Mouse (Mus musculus): ENCODE results near the gene Zscan21. TPM values are rescaled to one million over a fixed set of nuclear protein-coding genes. Genes with fewer than 3 reads are reported as not detected.

The Zscan21 gene
- polyA plus RNA-seq, 1 experiment from 2014 or later, result 85.4 TPM

GRCm38 (mm10) chr5:138138585-138138984 is 21.9 kb downstream of the Zscan21 start:
- Histone ChIP-seq H3K27ac (ENCODE audit: low read length) (no peak overlapping the region), H3K9me3 (replicated peaks; ENCODE audit: control insufficient read depth, low read length, poor library complexity, severe bottlenecking) (no peaks in the 10 kb centered on the region), H3K4me2 (ENCODE audit: low read length) (no peak overlapping the region), H3K4me3 (ENCODE audit: low read depth, low read length) (no peak overlapping the region), H3K9ac (ENCODE audit: low read depth, low read length) (no peak overlapping the region), H3K27me3 (ENCODE audit: control insufficient read depth, insufficient read depth, low read depth, low read length) (no peaks in the 10 kb centered on the region), H3K4me1 (ENCODE audit: control insufficient read depth, insufficient read depth, low read length) (no peaks in the 10 kb centered on the region), H3K36me3 (ENCODE audit: control insufficient read depth, insufficient read depth, low read length) (peaks cover 21% of the 10 kb centered on the region)
- WGBS, result 76% methylated on average over 4 of the region's 4 CpGs
- no peak for ATAC-seq

- Histone ChIP-seq H3K27me3 (ENCODE audit: control insufficient read depth, insufficient read depth, low read depth, low read length) (no peaks in the 10 kb centered on the region), H3K4me1 (ENCODE audit: control insufficient read depth, insufficient read depth, low read length) (peaks cover 8% of the 10 kb centered on the region), H3K36me3 (ENCODE audit: control insufficient read depth, insufficient read depth, low read length) (peaks cover 16% of the 10 kb centered on the region), H3K4me3 (ENCODE audit: low read depth, low read length) (peak overlapping the region; percentile 89), H3K4me2 (ENCODE audit: low read length) (peak overlapping the region; percentile 92), H3K9me3 (replicated peaks; ENCODE audit: control insufficient read depth, low read length, poor library complexity, severe bottlenecking) (no peaks in the 10 kb centered on the region), H3K9ac (ENCODE audit: low read depth, low read length) (peak overlapping the region; percentile 91), H3K27ac (ENCODE audit: low read length) (no peak overlapping the region; the same call in 1 of the 2 replicates)
- 88% methylated on average over 3 of the region's 3 CpGs for WGBS
- no peak for ATAC-seq
Observed at GRCm38 (mm10) chr5:138154390-138154789, 37.7 kb downstream of the Zscan21 start.

- no peaks in the 10 kb centered on the region for H3K27me3 ChIP-seq (ENCODE audit: control insufficient read depth, insufficient read depth, low read depth, low read length)
- peaks cover 13% of the 10 kb centered on the region for H3K36me3 ChIP-seq (ENCODE audit: control insufficient read depth, insufficient read depth, low read length)
- ATAC-seq, result peak; percentile 97
- peak within 1 kb of the TSS; percentile 91 for H3K9ac ChIP-seq (ENCODE audit: low read depth, low read length)
- H3K4me1 ChIP-seq (ENCODE audit: control insufficient read depth, insufficient read depth, low read length), result peaks cover 11% of the 10 kb centered on the region
- H3K9me3 ChIP-seq (replicated peaks; ENCODE audit: control insufficient read depth, low read length, poor library complexity, severe bottlenecking), result no peaks in the 10 kb centered on the region
- H3K4me2 ChIP-seq (ENCODE audit: low read length), result peak within 1 kb of the TSS; percentile 92
- peak within 1 kb of the TSS; percentile 94 for H3K27ac ChIP-seq (ENCODE audit: low read length)
- H3K4me3 ChIP-seq (ENCODE audit: low read depth, low read length), result peak within 1 kb of the TSS; percentile 89
- under 1% methylated on average over 31 of the region's 31 CpGs for WGBS
Observed at GRCm38 (mm10) chr5:138155443-138155976, 38.8 kb downstream of the Zscan21 start, which contains the start of gene Zfp113. Zfp113 (minus strand) TSS chr5:138155744.

- Histone ChIP-seq H3K27me3 (ENCODE audit: control insufficient read depth, insufficient read depth, low read depth, low read length) (no peaks in the 10 kb centered on the region), H3K9ac (ENCODE audit: low read depth, low read length) (peak overlapping the region; percentile 85), H3K4me3 (ENCODE audit: low read depth, low read length) (peak overlapping the region; percentile 81), H3K4me1 (ENCODE audit: control insufficient read depth, insufficient read depth, low read length) (peaks cover 19% of the 10 kb centered on the region), H3K27ac (ENCODE audit: low read length) (peak overlapping the region; percentile 83), H3K4me2 (ENCODE audit: low read length) (peak overlapping the region; percentile 67), H3K9me3 (replicated peaks; ENCODE audit: control insufficient read depth, low read length, poor library complexity, severe bottlenecking) (no peaks in the 10 kb centered on the region), H3K36me3 (ENCODE audit: control insufficient read depth, insufficient read depth, low read length) (peaks cover 18% of the 10 kb centered on the region; the same call in 1 of the 2 replicates)
- ATAC-seq, result no peak
- WGBS, result 68% methylated on average over 7 of the region's 7 CpGs
Observed at GRCm38 (mm10) chr5:138160224-138160762, 43.6 kb downstream of the Zscan21 start.

GRCm38 (mm10) chr5:138160842-138161665 is 44.4 kb downstream of the Zscan21 start, which contains the start of gene Cops6:
Cops6 (plus strand) TSS chr5:138161071.
- Histone ChIP-seq H3K36me3 (ENCODE audit: control insufficient read depth, insufficient read depth, low read length) (peaks cover 24% of the 10 kb centered on the region), H3K9me3 (replicated peaks; ENCODE audit: control insufficient read depth, low read length, poor library complexity, severe bottlenecking) (no peaks in the 10 kb centered on the region), H3K4me1 (ENCODE audit: control insufficient read depth, insufficient read depth, low read length) (peaks cover 19% of the 10 kb centered on the region), H3K9ac (ENCODE audit: low read depth, low read length) (peak within 1 kb of the TSS; percentile 85), H3K27ac (ENCODE audit: low read length) (peak within 1 kb of the TSS; percentile 83), H3K27me3 (ENCODE audit: control insufficient read depth, insufficient read depth, low read depth, low read length) (no peaks in the 10 kb centered on the region), H3K4me3 (ENCODE audit: low read depth, low read length) (peak within 1 kb of the TSS; percentile 81), H3K4me2 (ENCODE audit: low read length) (peak within 1 kb of the TSS; percentile 82)
- WGBS, result under 1% methylated on average over 37 of the region's 42 CpGs
- ATAC-seq, result peak; percentile 96

- Histone ChIP-seq H3K4me1 (ENCODE audit: control insufficient read depth, insufficient read depth, low read length) (peaks cover 19% of the 10 kb centered on the region), H3K4me2 (ENCODE audit: low read length) (no peak overlapping the region), H3K9me3 (replicated peaks; ENCODE audit: control insufficient read depth, low read length, poor library complexity, severe bottlenecking) (no peaks in the 10 kb centered on the region), H3K36me3 (ENCODE audit: control insufficient read depth, insufficient read depth, low read length) (peaks cover 38% of the 10 kb centered on the region), H3K27ac (ENCODE audit: low read length) (no peak overlapping the region), H3K9ac (ENCODE audit: low read depth, low read length) (no peak overlapping the region), H3K27me3 (ENCODE audit: control insufficient read depth, insufficient read depth, low read depth, low read length) (no peaks in the 10 kb centered on the region), H3K4me3 (ENCODE audit: low read depth, low read length) (no peak overlapping the region)
- no peak for ATAC-seq
- 77% methylated on average over 6 of the region's 6 CpGs for WGBS
Observed at GRCm38 (mm10) chr5:138163046-138163445, 46.3 kb downstream of the Zscan21 start.

- no peak overlapping the region for H3K4me3 ChIP-seq (ENCODE audit: low read depth, low read length)
- WGBS, result 61% methylated on average over 10 of the region's 10 CpGs
- H3K4me1 ChIP-seq (ENCODE audit: control insufficient read depth, insufficient read depth, low read length), result peaks cover 19% of the 10 kb centered on the region
- no peaks in the 10 kb centered on the region for H3K9me3 ChIP-seq (replicated peaks; ENCODE audit: control insufficient read depth, low read length, poor library complexity, severe bottlenecking)
- H3K27ac ChIP-seq (ENCODE audit: low read length), result no peak overlapping the region
- no peak overlapping the region for H3K4me2 ChIP-seq (ENCODE audit: low read length)
- H3K36me3 ChIP-seq (ENCODE audit: control insufficient read depth, insufficient read depth, low read length), result peaks cover 42% of the 10 kb centered on the region
- H3K27me3 ChIP-seq (ENCODE audit: control insufficient read depth, insufficient read depth, low read depth, low read length), result no peaks in the 10 kb centered on the region
- H3K9ac ChIP-seq (ENCODE audit: low read depth, low read length), result no peak overlapping the region
- ATAC-seq, result no peak
Observed at GRCm38 (mm10) chr5:138163610-138164009, 46.9 kb downstream of the Zscan21 start.

GRCm38 (mm10) chr5:138165594-138165993 is 48.9 kb downstream of the Zscan21 start:
- Histone ChIP-seq H3K9ac (ENCODE audit: low read depth, low read length) (no peak overlapping the region), H3K27me3 (ENCODE audit: control insufficient read depth, insufficient read depth, low read depth, low read length) (no peaks in the 10 kb centered on the region), H3K9me3 (replicated peaks; ENCODE audit: control insufficient read depth, low read length, poor library complexity, severe bottlenecking) (no peaks in the 10 kb centered on the region), H3K4me3 (ENCODE audit: low read depth, low read length) (no peak overlapping the region), H3K27ac (ENCODE audit: low read length) (no peak overlapping the region), H3K4me1 (ENCODE audit: control insufficient read depth, insufficient read depth, low read length) (peaks cover 24% of the 10 kb centered on the region), H3K4me2 (ENCODE audit: low read length) (no peak overlapping the region), H3K36me3 (ENCODE audit: control insufficient read depth, insufficient read depth, low read length) (peaks cover 46% of the 10 kb centered on the region)
- 88% methylated on average over 8 of the region's 8 CpGs for WGBS
- no peak for ATAC-seq
